Mouse (Mus musculus): Measurements from ENCODE around the gene Nobox. TPM values are rescaled to one million over a fixed set of nuclear protein-coding genes. Genes with fewer than 3 reads are reported as not detected.

Nobox gene
- total RNA-seq, 2 experiments from 2014 or later, result not detected

- no peak for DNase-seq
Measured at GRCm38 (mm10) chr6:43272597-43272996, 36.8 kb downstream of the Nobox start.

DNA sequence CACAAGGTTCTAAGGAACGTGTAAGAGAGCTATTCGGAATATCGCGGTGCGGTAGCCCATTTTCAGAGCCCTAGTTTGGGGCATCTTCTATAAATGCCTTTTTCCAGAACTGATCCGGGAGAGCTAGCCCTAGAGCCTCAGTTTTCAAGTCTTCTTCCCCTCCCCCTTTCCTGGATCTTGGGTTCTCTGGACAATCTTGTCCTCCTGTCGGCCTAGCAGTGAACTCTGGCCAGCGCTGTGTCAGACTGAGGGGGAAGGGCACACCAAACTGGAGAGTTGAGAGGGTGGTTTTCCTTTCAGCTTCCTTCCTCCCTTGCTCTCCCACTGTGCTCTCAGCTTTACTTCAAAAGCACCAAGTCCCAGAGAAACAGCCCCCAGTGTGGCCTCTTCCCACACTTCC lies 43.0 kb downstream of the Nobox start:
- peak; percentile 50 for DNase-seq

DNA sequence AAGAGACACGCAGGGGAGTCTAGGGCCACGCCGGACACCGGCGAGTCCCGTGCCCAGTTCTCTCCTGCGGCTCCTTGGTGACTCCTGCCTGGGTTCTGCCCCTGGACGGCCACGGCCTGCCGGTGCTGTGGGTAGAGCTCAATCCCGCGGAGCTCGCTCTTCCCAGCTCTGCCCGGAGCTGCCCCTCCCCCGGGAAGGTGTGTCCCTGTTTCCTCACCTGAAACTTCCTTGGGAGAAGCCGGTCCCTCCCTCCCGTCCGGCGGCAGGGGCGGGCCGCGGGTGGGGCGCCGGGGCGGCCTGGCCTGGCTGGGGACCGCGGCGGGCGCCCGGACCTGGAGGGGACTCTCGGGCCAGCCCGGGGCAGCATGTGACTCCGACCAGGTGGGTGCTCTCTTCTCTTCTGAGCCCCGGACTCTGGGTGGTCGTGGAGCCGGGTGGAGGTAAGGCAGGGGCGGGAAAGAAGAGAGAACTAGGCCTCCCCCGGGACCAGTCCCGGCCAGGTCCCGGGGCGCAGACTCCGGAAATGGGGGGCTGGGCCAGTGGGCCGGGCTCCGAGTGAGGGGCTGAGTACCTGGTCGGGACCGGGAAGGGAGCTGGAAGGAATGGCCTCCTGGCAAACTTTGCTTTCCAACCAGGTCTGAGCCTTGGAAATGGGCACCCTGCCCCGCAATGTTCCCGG lies 43.9 kb downstream of the Nobox start, which contains the start of gene Arhgef5:
TSS of gene Arhgef5 (plus strand) at position 220 of the 679 bp plus-strand sequence.
- peak; percentile 69 for DNase-seq

GRCm38 (mm10) chr6:43260756-43261155 lies 48.6 kb downstream of the Nobox start:
- no peak for DNase-seq

GRCm38 (mm10) chr6:43254193-43254926 lies 55.0 kb downstream of the Nobox start:
- no peak for DNase-seq

Other genes starting within 250 kb of the Nobox start
- not detected for gene Olfr441, start 203.2 kb downstream of the Nobox start, total RNA-seq (2021)
- not detected for gene Olfr237-ps1, start 163.0 kb downstream of the Nobox start, total RNA-seq (2021)
- not detected for gene Olfr437, start 146.3 kb downstream of the Nobox start, total RNA-seq (2021)
- gene Olfr13, start 137.4 kb downstream of the Nobox start, total RNA-seq (2021), result not detected
- gene Olfr435, start 112.4 kb downstream of the Nobox start, total RNA-seq (2021), result not detected
- gene Olfr434, start 96.5 kb downstream of the Nobox start, total RNA-seq (2021), result not detected
- not detected for gene Olfr47, start 78.0 kb downstream of the Nobox start, total RNA-seq (2021)
- 10 to 100 TPM; 11.6 to 15.4 TPM for gene Arhgef5, start 44.0 kb downstream of the Nobox start, total RNA-seq (2021)